In the genomic region with DNA sequence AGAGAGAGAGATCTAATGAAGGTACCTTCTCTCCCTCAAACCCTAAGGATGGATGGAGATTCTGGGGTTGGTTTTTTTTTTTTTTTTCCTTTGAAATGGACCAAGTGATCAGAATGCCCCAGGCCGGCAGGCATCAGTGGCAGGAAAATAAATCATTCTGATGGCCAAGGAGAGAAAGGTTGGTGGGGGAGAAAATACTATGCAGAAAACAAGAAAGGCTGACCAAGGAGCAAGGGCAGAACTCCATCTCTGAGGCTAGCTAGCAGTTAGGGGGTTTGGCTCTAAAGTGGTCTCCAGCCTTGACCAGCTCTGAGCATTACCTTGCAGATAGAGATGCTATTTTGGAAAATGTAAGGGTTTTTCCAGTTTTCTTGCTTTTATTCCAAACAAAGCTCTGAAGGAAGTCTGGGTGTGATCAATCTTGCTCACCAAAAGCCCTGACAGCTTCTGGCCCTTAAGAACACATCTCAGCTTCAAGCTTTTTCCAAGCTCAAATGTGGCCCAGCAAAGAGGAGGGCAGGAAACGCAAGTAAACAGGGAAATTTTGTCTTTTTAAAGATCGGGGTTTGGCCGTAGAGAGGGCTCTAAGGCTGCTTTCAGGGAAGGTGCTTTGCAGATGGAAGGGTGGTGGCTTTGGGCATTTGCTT, we compare ENCODE assay signal across 10 mouse cellular contexts. TPM values are rescaled to one million over a fixed set of nuclear protein-coding genes. Genes with fewer than 3 reads are reported as not detected.
DNase-seq lines count a peak whose midpoint lies in the region; ATAC-seq and TF ChIP-seq lines count a peak whose summit lies in the region.
"Had no signal": no experiment of that assay in that cellular context is flagged by ENCODE, and none has a peak within 500 bp of the region (broad histone marks: within the 10 kb centered on the region; RNA-seq: fewer than 3 reads in every experiment).

No protein-coding gene starts in this region.

- DNase-seq in forebrain, postnatal 0 days: peak; percentile 15
- no peak for DNase-seq in lung, postnatal 25 days (ENCODE audit: low spot score)
- no peak for DNase-seq in urinary bladder, adult 2 months (ENCODE audit: low spot score)
- DNase-seq in adrenal gland, postnatal 14 days: no peak
- DNase-seq: cerebellum, postnatal 14 days; liver, embryonic 13.5 days had no signal

- H3K9ac ChIP-seq in forebrain, postnatal 0 days: no peak overlapping the region
- no peak overlapping the region for H3K9ac ChIP-seq in forebrain, embryonic 16.5 days (replicated peaks; ENCODE audit: low read depth, low read length)
- peak overlapping the region; percentile 80 for H3K9ac ChIP-seq in lung, embryonic 16.5 days (ENCODE audit: low read length)
- H3K9ac ChIP-seq in intestine, embryonic 15.5 days: peak overlapping the region; percentile 62
- peak overlapping the region; percentile 81 for H3K9ac ChIP-seq in stomach, embryonic 16.5 days (ENCODE audit: low read length)

- peaks cover 91% of the 10 kb centered on the region for H3K27me3 ChIP-seq in forebrain, postnatal 0 days (ENCODE audit: insufficient read depth, low read length)
- peaks cover 86% of the 10 kb centered on the region for H3K27me3 ChIP-seq in forebrain, embryonic 16.5 days (replicated peaks; ENCODE audit: control insufficient read depth, insufficient read depth, low read length)
- peaks cover 29% of the 10 kb centered on the region for H3K27me3 ChIP-seq in lung, embryonic 16.5 days (ENCODE audit: control insufficient read depth, insufficient read depth, low read depth, low read length)
- H3K27me3 ChIP-seq in intestine, embryonic 15.5 days (replicated peaks): peaks cover 28% of the 10 kb centered on the region
- no peaks in the 10 kb centered on the region for H3K27me3 ChIP-seq in stomach, embryonic 16.5 days (ENCODE audit: control insufficient read depth, insufficient read depth, low read length)

- no peak for ATAC-seq in forebrain, postnatal 0 days
- ATAC-seq in forebrain, embryonic 16.5 days: no peak
- no peak for ATAC-seq in lung, embryonic 16.5 days (ENCODE audit: low read depth)
- no peak for ATAC-seq in intestine, embryonic 15.5 days
- ATAC-seq in stomach, embryonic 16.5 days (ENCODE audit: insufficient read depth, low FRiP score): no peak

- no peaks in the 10 kb centered on the region for H3K9me3 ChIP-seq in forebrain, postnatal 0 days (ENCODE audit: low read length)
- no peaks in the 10 kb centered on the region for H3K9me3 ChIP-seq in forebrain, embryonic 16.5 days (ENCODE audit: control insufficient read depth, low read length)
- no peaks in the 10 kb centered on the region for H3K9me3 ChIP-seq in lung, embryonic 16.5 days (ENCODE audit: control insufficient read depth, low read length)
- no peaks in the 10 kb centered on the region for H3K9me3 ChIP-seq in intestine, embryonic 15.5 days
- no peaks in the 10 kb centered on the region for H3K9me3 ChIP-seq in stomach, embryonic 16.5 days (replicated peaks; ENCODE audit: control insufficient read depth, low read length)
- H3K9me3 ChIP-seq: liver, embryonic 13.5 days had no signal

- H3K4me3 ChIP-seq in forebrain, postnatal 0 days (ENCODE audit: low read depth, low read length): no peak overlapping the region
- H3K4me3 ChIP-seq in forebrain, embryonic 16.5 days (replicated peaks; ENCODE audit: low read length): no peak overlapping the region
- peak overlapping the region; percentile 37 for H3K4me3 ChIP-seq in lung, embryonic 16.5 days (ENCODE audit: low read length)
- H3K4me3 ChIP-seq in intestine, embryonic 15.5 days (replicated peaks): peak overlapping the region; percentile 32; the same call in 1 of the 2 replicates
- peak overlapping the region; percentile 61 for H3K4me3 ChIP-seq in stomach, embryonic 16.5 days (replicated peaks; ENCODE audit: low read length)

- 2% methylated on average over 4 of the region's 4 CpGs for WGBS in forebrain, postnatal 0 days
- WGBS in forebrain, embryonic 16.5 days: 2% methylated on average over 4 of the region's 4 CpGs
- 15% methylated on average over 4 of the region's 4 CpGs for WGBS in lung, embryonic 16.5 days
- WGBS in intestine, embryonic 15.5 days: 53% methylated on average over 4 of the region's 4 CpGs
- WGBS in stomach, embryonic 16.5 days: 15% methylated on average over 4 of the region's 4 CpGs

- no peak for TF ChIP-seq CTCF in forebrain, postnatal 0 days (IDR thresholded peaks at IDR 0.05; ENCODE audit: low read depth)

- no peaks in the 10 kb centered on the region for H3K36me3 ChIP-seq in forebrain, postnatal 0 days (ENCODE audit: insufficient read depth)
- no peaks in the 10 kb centered on the region for H3K36me3 ChIP-seq in forebrain, embryonic 16.5 days (ENCODE audit: control insufficient read depth, insufficient read depth)
- H3K36me3 ChIP-seq in lung, embryonic 16.5 days (ENCODE audit: control insufficient read depth, insufficient read depth, low read length): no peaks in the 10 kb centered on the region
- H3K36me3 ChIP-seq in intestine, embryonic 15.5 days: no peaks in the 10 kb centered on the region
- no peaks in the 10 kb centered on the region for H3K36me3 ChIP-seq in stomach, embryonic 16.5 days (ENCODE audit: control insufficient read depth, insufficient read depth, low read length)
- H3K36me3 ChIP-seq: liver, embryonic 13.5 days had no signal

- no peak overlapping the region for H3K4me2 ChIP-seq in forebrain, postnatal 0 days (ENCODE audit: low read depth)
- H3K4me2 ChIP-seq in forebrain, embryonic 16.5 days (ENCODE audit: low read length): no peak overlapping the region
- H3K4me2 ChIP-seq in lung, embryonic 16.5 days (ENCODE audit: low read depth, low read length): peak overlapping the region; percentile 96
- peak overlapping the region; percentile 71 for H3K4me2 ChIP-seq in intestine, embryonic 15.5 days (replicated peaks)
- peak overlapping the region; percentile 65 for H3K4me2 ChIP-seq in stomach, embryonic 16.5 days (ENCODE audit: low read depth, low read length)

- H3K27ac ChIP-seq in forebrain, postnatal 0 days (ENCODE audit: low read depth, low read length): no peak overlapping the region
- H3K27ac ChIP-seq in forebrain, embryonic 16.5 days (ENCODE audit: low read length): no peak overlapping the region
- peak overlapping the region; percentile 96 for H3K27ac ChIP-seq in lung, embryonic 16.5 days (ENCODE audit: low read length)
- H3K27ac ChIP-seq in intestine, embryonic 15.5 days: peak overlapping the region; percentile 78
- peak overlapping the region; percentile 94 for H3K27ac ChIP-seq in stomach, embryonic 16.5 days (ENCODE audit: low read length)

- H3K4me1 ChIP-seq in forebrain, postnatal 0 days (ENCODE audit: insufficient read depth): no peaks in the 10 kb centered on the region
- no peaks in the 10 kb centered on the region for H3K4me1 ChIP-seq in forebrain, embryonic 16.5 days (replicated peaks; ENCODE audit: control insufficient read depth, insufficient read depth, low read length)
- H3K4me1 ChIP-seq in lung, embryonic 16.5 days (replicated peaks; ENCODE audit: control insufficient read depth, insufficient read depth, low read length): peaks cover 17% of the 10 kb centered on the region
- H3K4me1 ChIP-seq in intestine, embryonic 15.5 days (replicated peaks): peaks cover 21% of the 10 kb centered on the region
- peaks cover 16% of the 10 kb centered on the region for H3K4me1 ChIP-seq in stomach, embryonic 16.5 days (ENCODE audit: control insufficient read depth, insufficient read depth, low read length)

RNA-seq across cellular contexts. Expression of a gene that starts 1.9 kb away (rescaled TPM):
- not detected in 2 replicates for total RNA-seq in forebrain, postnatal 0 days (2014; rRNA removed)
- not detected in 2 replicates for polyA plus RNA-seq in forebrain, postnatal 0 days (2015; fragmentation: Nextera tagmentation; extraction: Ambion mirVana)
- not detected in 2 replicates for polyA plus RNA-seq in forebrain, embryonic 16.5 days (2015; fragmentation: Nextera tagmentation; extraction: Ambion mirVana)
- polyA plus RNA-seq in lung, embryonic 16.5 days (2015; fragmentation: Nextera tagmentation; extraction: Ambion mirVana): 9.5 and 10.2 TPM in 2 replicates
- 7.4 and 8.6 TPM in 2 replicates for polyA plus RNA-seq in intestine, embryonic 15.5 days (2015; fragmentation: Nextera tagmentation; extraction: Ambion mirVana)
- polyA plus RNA-seq in stomach, embryonic 16.5 days (2015; fragmentation: Nextera tagmentation; extraction: Ambion mirVana): 7.4 and 8.5 TPM in 2 replicates
- 1.3 and 1.9 TPM in 2 replicates for polyA plus RNA-seq in urinary bladder, adult 2 months (2012; rRNA removed)
- total RNA-seq in adrenal gland, postnatal 14 days (2021): 3.3 and 3.8 TPM in 2 replicates

RNA-seq across cellular contexts. Expression of a gene that starts 8.4 kb away (rescaled TPM):
- total RNA-seq in forebrain, postnatal 0 days (2014; rRNA removed): 0.10 TPM in 1 of 2 replicates, not detected in the other
- not detected in 2 replicates for polyA plus RNA-seq in forebrain, postnatal 0 days (2015; fragmentation: Nextera tagmentation; extraction: Ambion mirVana)
- not detected in 2 replicates for polyA plus RNA-seq in forebrain, embryonic 16.5 days (2015; fragmentation: Nextera tagmentation; extraction: Ambion mirVana)
- 1.4 and 1.6 TPM in 2 replicates for polyA plus RNA-seq in lung, embryonic 16.5 days (2015; fragmentation: Nextera tagmentation; extraction: Ambion mirVana)
- polyA plus RNA-seq in intestine, embryonic 15.5 days (2015; fragmentation: Nextera tagmentation; extraction: Ambion mirVana): 0.86 and 1.2 TPM in 2 replicates
- 1.4 and 1.5 TPM in 2 replicates for polyA plus RNA-seq in stomach, embryonic 16.5 days (2015; fragmentation: Nextera tagmentation; extraction: Ambion mirVana)
- 0.73 and 0.83 TPM in 2 replicates for polyA plus RNA-seq in urinary bladder, adult 2 months (2012; rRNA removed)
- 0.64 and 1.1 TPM in 2 replicates for total RNA-seq in adrenal gland, postnatal 14 days (2021)

RNA-seq across cellular contexts. Expression of a gene that starts 10.7 kb away (rescaled TPM):
- not detected in 2 replicates for total RNA-seq in forebrain, postnatal 0 days (2014; rRNA removed)
- not detected in 2 replicates for polyA plus RNA-seq in forebrain, postnatal 0 days (2015; fragmentation: Nextera tagmentation; extraction: Ambion mirVana)
- polyA plus RNA-seq in forebrain, embryonic 16.5 days (2015; fragmentation: Nextera tagmentation; extraction: Ambion mirVana): not detected in 2 replicates
- 2.4 and 2.5 TPM in 2 replicates for polyA plus RNA-seq in lung, embryonic 16.5 days (2015; fragmentation: Nextera tagmentation; extraction: Ambion mirVana)
- polyA plus RNA-seq in intestine, embryonic 15.5 days (2015; fragmentation: Nextera tagmentation; extraction: Ambion mirVana): 1.9 and 2.0 TPM in 2 replicates
- 2.1 and 2.6 TPM in 2 replicates for polyA plus RNA-seq in stomach, embryonic 16.5 days (2015; fragmentation: Nextera tagmentation; extraction: Ambion mirVana)
- 0.04 and 0.07 TPM in 2 replicates for polyA plus RNA-seq in urinary bladder, adult 2 months (2012; rRNA removed)
- 0.45 and 0.63 TPM in 2 replicates for total RNA-seq in adrenal gland, postnatal 14 days (2021)

RNA-seq across cellular contexts. Expression of a gene that starts 25.0 kb away (rescaled TPM):
- not detected in 2 replicates for total RNA-seq in forebrain, postnatal 0 days (2014; rRNA removed)
- not detected in 2 replicates for polyA plus RNA-seq in forebrain, postnatal 0 days (2015; fragmentation: Nextera tagmentation; extraction: Ambion mirVana)
- not detected in 2 replicates for polyA plus RNA-seq in forebrain, embryonic 16.5 days (2015; fragmentation: Nextera tagmentation; extraction: Ambion mirVana)
- 2.4 and 2.7 TPM in 2 replicates for polyA plus RNA-seq in lung, embryonic 16.5 days (2015; fragmentation: Nextera tagmentation; extraction: Ambion mirVana)
- 3.7 and 4.5 TPM in 2 replicates for polyA plus RNA-seq in intestine, embryonic 15.5 days (2015; fragmentation: Nextera tagmentation; extraction: Ambion mirVana)
- 2.5 and 2.8 TPM in 2 replicates for polyA plus RNA-seq in stomach, embryonic 16.5 days (2015; fragmentation: Nextera tagmentation; extraction: Ambion mirVana)
- 0.61 and 0.62 TPM in 2 replicates for polyA plus RNA-seq in urinary bladder, adult 2 months (2012; rRNA removed)
- total RNA-seq in adrenal gland, postnatal 14 days (2021): 6.4 and 7.3 TPM in 2 replicates

RNA-seq across cellular contexts. Expression of a gene that starts 37.8 kb away (rescaled TPM):
- total RNA-seq in forebrain, postnatal 0 days (2014; rRNA removed): not detected in 2 replicates
- not detected in 2 replicates for polyA plus RNA-seq in forebrain, postnatal 0 days (2015; fragmentation: Nextera tagmentation; extraction: Ambion mirVana)
- polyA plus RNA-seq in forebrain, embryonic 16.5 days (2015; fragmentation: Nextera tagmentation; extraction: Ambion mirVana): not detected in 2 replicates
- polyA plus RNA-seq in lung, embryonic 16.5 days (2015; fragmentation: Nextera tagmentation; extraction: Ambion mirVana): 32.3 and 36.3 TPM in 2 replicates
- 22.9 and 25.1 TPM in 2 replicates for polyA plus RNA-seq in intestine, embryonic 15.5 days (2015; fragmentation: Nextera tagmentation; extraction: Ambion mirVana)
- 8.8 and 11.0 TPM in 2 replicates for polyA plus RNA-seq in stomach, embryonic 16.5 days (2015; fragmentation: Nextera tagmentation; extraction: Ambion mirVana)
- polyA plus RNA-seq in urinary bladder, adult 2 months (2012; rRNA removed): 6.1 and 7.2 TPM in 2 replicates
- total RNA-seq in adrenal gland, postnatal 14 days (2021): 25.8 and 26.3 TPM in 2 replicates

Comparison
In these comparisons a context has a peak if more than half of its experiments do, and no peak if none do; other contexts are left out.
1. H3K27ac ChIP-seq: peak in lung, embryonic 16.5 days (single experiment), intestine, embryonic 15.5 days (single experiment) and stomach, embryonic 16.5 days (single experiment); none in forebrain, postnatal 0 days (single experiment) and forebrain, embryonic 16.5 days (single experiment).
2. H3K4me2 ChIP-seq: peak in lung, embryonic 16.5 days (single experiment), intestine, embryonic 15.5 days (single experiment) and stomach, embryonic 16.5 days (single experiment); none in forebrain, postnatal 0 days (single experiment) and forebrain, embryonic 16.5 days (single experiment).
3. H3K4me3 ChIP-seq: peak in lung, embryonic 16.5 days (single experiment), intestine, embryonic 15.5 days (single experiment) and stomach, embryonic 16.5 days (single experiment); none in forebrain, postnatal 0 days (single experiment) and forebrain, embryonic 16.5 days (single experiment).
4. H3K9ac ChIP-seq: peak in lung, embryonic 16.5 days (single experiment), intestine, embryonic 15.5 days (single experiment) and stomach, embryonic 16.5 days (single experiment); none in forebrain, postnatal 0 days (single experiment) and forebrain, embryonic 16.5 days (single experiment).